Mouse (Mus musculus): ENCODE measurements around the gene Uhrf1bp1. TPM values are rescaled to one million over a fixed set of nuclear protein-coding genes. Genes with fewer than 3 reads are reported as not detected.
A peak's percentile ranks its signal among the peaks of the same experiment; 100 is the strongest.

Gene Uhrf1bp1
- polyA plus RNA-seq, 1 experiment from 2014 or later = 7.8 TPM

GRCm38 (mm10) chr17:27856798-27857648 lies 782 bp downstream of the Uhrf1bp1 start:
- peak overlapping the region; percentile 85 for H3K4me3 ChIP-seq
- peaks cover 25% of the 10 kb centered on the region for H3K4me1 ChIP-seq
- peak; percentile 72 for ATAC-seq (ENCODE audit: low FRiP score, low read depth)
- WGBS = 2% methylated on average over 52 of the region's 52 CpGs
- H3K36me3 ChIP-seq = peaks cover 22% of the 10 kb centered on the region
- H3K27me3 ChIP-seq (replicated peaks) = no peaks in the 10 kb centered on the region
- H3K9me3 ChIP-seq = no peaks in the 10 kb centered on the region
- peak overlapping the region; percentile 89 for H3K9ac ChIP-seq
- H3K4me2 ChIP-seq (replicated peaks) = peak overlapping the region; percentile 94
- peak overlapping the region; percentile 53 for H3K27ac ChIP-seq

GRCm38 (mm10) chr17:27857649-27858475 lies 1.6 kb downstream of the Uhrf1bp1 start:
- H3K27ac ChIP-seq = no peak overlapping the region
- WGBS = 40% methylated on average over 11 of the region's 11 CpGs

DNA sequence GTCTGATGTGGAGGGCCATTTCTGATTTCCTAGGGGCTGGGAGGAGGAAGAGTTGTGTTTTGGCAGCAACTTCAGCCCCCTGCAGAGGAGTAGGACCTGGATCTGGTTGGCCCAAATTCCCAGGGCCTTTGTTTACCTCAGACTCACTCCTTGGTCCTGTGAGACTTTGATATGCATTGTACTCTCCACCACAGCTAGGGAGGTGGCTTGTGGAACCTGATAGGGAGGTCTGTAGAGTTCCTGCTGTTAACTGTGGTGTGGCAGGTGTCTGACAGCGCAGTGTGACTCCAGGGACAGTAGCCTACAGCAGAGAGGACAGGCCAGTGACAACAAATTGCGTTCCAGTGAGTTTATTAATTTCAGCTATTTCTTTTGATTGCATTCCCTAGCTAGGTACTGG lies 2.9 kb downstream of the Uhrf1bp1 start:
- no peak overlapping the region for H3K4me3 ChIP-seq
- H3K36me3 ChIP-seq = peaks cover 3% of the 10 kb centered on the region; the same call in 1 of the 2 replicates
- H3K4me1 ChIP-seq = peaks cover 25% of the 10 kb centered on the region
- no peak overlapping the region for H3K27ac ChIP-seq
- WGBS = 46% methylated on average over 2 of the region's 2 CpGs
- H3K9me3 ChIP-seq = no peaks in the 10 kb centered on the region
- no peaks in the 10 kb centered on the region for H3K27me3 ChIP-seq (replicated peaks)
- peak overlapping the region; percentile 94 for H3K4me2 ChIP-seq (replicated peaks)
- no peak overlapping the region for H3K9ac ChIP-seq
- ATAC-seq (ENCODE audit: low FRiP score, low read depth) = no peak

More at GRCm38 (mm10) chr17:27857649-27858475, 1.6 kb downstream of the Uhrf1bp1 start:
- Histone ChIP-seq H3K4me2 (replicated peaks) (peak overlapping the region; percentile 94), H3K4me3 (peak overlapping the region; percentile 85), H3K9me3 (no peaks in the 10 kb centered on the region), H3K36me3 (peaks cover 14% of the 10 kb centered on the region), H3K4me1 (peaks cover 25% of the 10 kb centered on the region), H3K27me3 (replicated peaks) (no peaks in the 10 kb centered on the region), H3K9ac (peak overlapping the region; percentile 89)
- no peak for ATAC-seq (ENCODE audit: low FRiP score, low read depth)

- Histone ChIP-seq H3K27me3 (replicated peaks) (no peaks in the 10 kb centered on the region), H3K4me3 (no peak overlapping the region), H3K36me3 (no peaks in the 10 kb centered on the region), H3K4me2 (replicated peaks) (no peak overlapping the region), H3K27ac (no peak overlapping the region), H3K9me3 (no peaks in the 10 kb centered on the region), H3K9ac (no peak overlapping the region), H3K4me1 (no peaks in the 10 kb centered on the region; the same call in 1 of the 2 replicates)
- no peak for ATAC-seq (ENCODE audit: low FRiP score, low read depth)
- 78% methylated on average over 2 of the region's 2 CpGs for WGBS
Observed at GRCm38 (mm10) chr17:27865461-27865860, 9.2 kb downstream of the Uhrf1bp1 start.

- Histone ChIP-seq H3K27me3 (replicated peaks) (no peaks in the 10 kb centered on the region), H3K9ac (no peak overlapping the region), H3K4me2 (replicated peaks) (no peak overlapping the region), H3K4me1 (no peaks in the 10 kb centered on the region; the same call in 1 of the 2 replicates), H3K27ac (no peak overlapping the region), H3K36me3 (no peaks in the 10 kb centered on the region), H3K4me3 (no peak overlapping the region), H3K9me3 (no peaks in the 10 kb centered on the region)
- 91% methylated on average over 4 of the region's 4 CpGs for WGBS
- no peak for ATAC-seq (ENCODE audit: low FRiP score, low read depth)
Observed at GRCm38 (mm10) chr17:27866737-27867136, 10.5 kb downstream of the Uhrf1bp1 start.

- H3K4me2 ChIP-seq (replicated peaks) = no peak overlapping the region
- no peaks in the 10 kb centered on the region for H3K36me3 ChIP-seq
- 92% methylated on average over 3 of the region's 3 CpGs for WGBS
- ATAC-seq (ENCODE audit: low FRiP score, low read depth) = no peak
- no peak overlapping the region for H3K27ac ChIP-seq
- no peaks in the 10 kb centered on the region for H3K9me3 ChIP-seq
- H3K9ac ChIP-seq = no peak overlapping the region
- H3K27me3 ChIP-seq (replicated peaks) = no peaks in the 10 kb centered on the region
- no peak overlapping the region for H3K4me3 ChIP-seq
- H3K4me1 ChIP-seq = no peaks in the 10 kb centered on the region
Observed at GRCm38 (mm10) chr17:27871851-27872250, 15.6 kb downstream of the Uhrf1bp1 start.

GRCm38 (mm10) chr17:27873583-27873982 lies 17.3 kb downstream of the Uhrf1bp1 start:
- Histone ChIP-seq H3K4me3 (no peak overlapping the region), H3K27ac (no peak overlapping the region), H3K9ac (no peak overlapping the region), H3K4me1 (no peaks in the 10 kb centered on the region), H3K9me3 (no peaks in the 10 kb centered on the region), H3K36me3 (0 out of 2 replicates have a peak, but pooled peaks cover 3% of the 10 kb centered on the region), H3K4me2 (replicated peaks) (no peak overlapping the region), H3K27me3 (replicated peaks) (no peaks in the 10 kb centered on the region)
- ATAC-seq (ENCODE audit: low FRiP score, low read depth) = no peak
- 75% methylated on average over 3 of the region's 3 CpGs for WGBS

DNA sequence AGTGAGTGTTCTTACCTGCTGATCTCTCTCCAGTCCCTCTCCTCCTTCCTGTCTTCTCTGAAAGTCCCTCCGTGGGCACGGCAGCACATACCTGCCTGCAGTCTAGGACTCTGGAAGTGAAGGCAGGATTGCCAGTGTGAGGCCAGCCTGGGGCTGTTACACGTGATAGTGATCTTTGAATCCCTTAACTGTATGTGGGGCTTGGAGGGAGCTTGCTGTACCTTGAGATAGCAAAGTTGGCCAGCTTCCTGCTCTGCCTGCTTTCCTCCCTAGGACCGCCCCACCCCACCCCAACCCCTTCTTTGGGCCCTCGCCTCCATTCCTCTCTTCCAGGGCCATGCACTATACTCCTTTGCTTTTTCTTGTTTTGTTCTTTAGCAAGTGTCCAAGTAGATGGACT lies 18.3 kb downstream of the Uhrf1bp1 start:
- no peak overlapping the region for H3K4me3 ChIP-seq
- H3K36me3 ChIP-seq = peaks cover 12% of the 10 kb centered on the region
- H3K9me3 ChIP-seq = no peaks in the 10 kb centered on the region
- H3K27ac ChIP-seq = no peak overlapping the region
- ATAC-seq (ENCODE audit: low FRiP score, low read depth) = no peak
- WGBS = 82% methylated on average over 5 of the region's 5 CpGs
- no peak overlapping the region for H3K4me2 ChIP-seq (replicated peaks)
- H3K27me3 ChIP-seq (replicated peaks) = no peaks in the 10 kb centered on the region
- H3K9ac ChIP-seq = no peak overlapping the region
- no peaks in the 10 kb centered on the region for H3K4me1 ChIP-seq

GRCm38 (mm10) chr17:27881518-27881917 lies 25.3 kb downstream of the Uhrf1bp1 start:
- WGBS = 71% methylated on average over 11 of the region's 11 CpGs
- Histone ChIP-seq H3K4me1 (no peaks in the 10 kb centered on the region), H3K27ac (no peak overlapping the region), H3K36me3 (peaks cover 71% of the 10 kb centered on the region), H3K4me3 (no peak overlapping the region), H3K9ac (no peak overlapping the region), H3K9me3 (no peaks in the 10 kb centered on the region), H3K27me3 (replicated peaks) (no peaks in the 10 kb centered on the region), H3K4me2 (replicated peaks) (no peak overlapping the region)
- no peak for ATAC-seq (ENCODE audit: low FRiP score, low read depth)

GRCm38 (mm10) chr17:27883129-27883528 lies 26.9 kb downstream of the Uhrf1bp1 start:
- H3K36me3 ChIP-seq = peaks cover 85% of the 10 kb centered on the region

DNA sequence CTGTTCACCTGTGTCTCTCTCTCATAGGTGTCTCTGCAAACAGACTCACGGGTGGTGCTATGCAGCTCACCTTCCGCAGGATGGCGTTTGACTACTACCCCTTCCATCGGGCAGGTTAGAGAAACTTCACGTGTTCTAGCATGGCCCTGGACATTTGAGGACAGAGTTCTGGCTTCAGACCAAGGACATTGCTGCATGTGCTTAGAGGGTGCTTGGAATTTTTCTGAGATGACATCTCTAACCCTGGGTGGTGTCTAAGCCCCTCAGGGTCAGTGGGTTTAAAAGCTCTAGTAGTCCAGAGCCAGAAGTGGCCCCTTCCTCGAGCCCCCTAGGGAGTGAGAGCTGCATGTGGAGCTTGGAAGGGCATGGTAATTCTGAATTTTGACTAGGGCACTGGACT lies 27.8 kb downstream of the Uhrf1bp1 start:
- ATAC-seq (ENCODE audit: low FRiP score, low read depth) = no peak
- no peak overlapping the region for H3K9ac ChIP-seq
- WGBS = 95% methylated on average over 6 of the region's 6 CpGs
- no peaks in the 10 kb centered on the region for H3K9me3 ChIP-seq
- no peaks in the 10 kb centered on the region for H3K27me3 ChIP-seq (replicated peaks)
- no peak overlapping the region for H3K27ac ChIP-seq
- no peaks in the 10 kb centered on the region for H3K4me1 ChIP-seq
- H3K36me3 ChIP-seq = peaks cover 83% of the 10 kb centered on the region
- no peak overlapping the region for H3K4me3 ChIP-seq
- no peak overlapping the region for H3K4me2 ChIP-seq (replicated peaks)

More at GRCm38 (mm10) chr17:27883129-27883528, 26.9 kb downstream of the Uhrf1bp1 start:
- H3K4me3 ChIP-seq = no peak overlapping the region
- no peak overlapping the region for H3K4me2 ChIP-seq (replicated peaks)
- no peaks in the 10 kb centered on the region for H3K27me3 ChIP-seq (replicated peaks)
- no peak for ATAC-seq (ENCODE audit: low FRiP score, low read depth)
- H3K4me1 ChIP-seq = no peaks in the 10 kb centered on the region
- H3K27ac ChIP-seq = no peak overlapping the region
- no peak overlapping the region for H3K9ac ChIP-seq
- 90% methylated on average over 8 of the region's 8 CpGs for WGBS
- H3K9me3 ChIP-seq = no peaks in the 10 kb centered on the region

- 89% methylated on average over 19 of the region's 19 CpGs for WGBS
Observed at GRCm38 (mm10) chr17:27886499-27887210, 30.4 kb downstream of the Uhrf1bp1 start.

More at GRCm38 (mm10) chr17:27886499-27887210, 30.4 kb downstream of the Uhrf1bp1 start:
- Histone ChIP-seq H3K36me3 (peaks cover 64% of the 10 kb centered on the region), H3K27me3 (replicated peaks) (no peaks in the 10 kb centered on the region), H3K4me3 (no peak overlapping the region), H3K9ac (no peak overlapping the region), H3K9me3 (no peaks in the 10 kb centered on the region), H3K27ac (no peak overlapping the region), H3K4me2 (replicated peaks) (no peak overlapping the region), H3K4me1 (no peaks in the 10 kb centered on the region)
- no peak for ATAC-seq (ENCODE audit: low FRiP score, low read depth)

All from neural tube, embryonic 12.5 days (tissue).